Mouse (Mus musculus): ENCODE data around the gene Plbd1.

The Plbd1 gene

GRCm38 (mm10) chr6:136647455-136647861, 14.3 kb downstream of the Plbd1 start:
- no peak for DNase-seq

DNA sequence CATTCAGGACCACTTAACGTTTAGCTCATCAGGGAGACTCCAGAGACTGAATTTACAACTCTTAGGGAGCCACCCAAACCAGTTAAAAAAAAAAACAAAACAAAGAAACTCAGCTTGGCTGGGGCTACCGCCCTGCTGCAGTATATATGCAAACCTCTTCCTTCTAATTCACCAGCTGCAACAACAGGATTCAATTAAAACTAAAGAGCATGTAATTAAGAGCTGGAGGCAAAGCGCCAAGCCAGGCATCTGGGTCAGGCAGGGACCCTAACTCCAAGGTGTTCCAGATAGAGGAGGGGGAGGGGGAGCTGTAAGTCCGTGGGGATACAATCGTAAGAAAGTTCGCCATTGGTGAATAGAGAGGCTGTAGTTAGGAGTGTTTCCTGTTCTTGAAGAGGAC, 15.5 kb downstream of the Plbd1 start:
- no peak for DNase-seq

GRCm38 (mm10) chr6:136645754-136646153, 16.0 kb downstream of the Plbd1 start:
- DNase-seq = no peak

DNA sequence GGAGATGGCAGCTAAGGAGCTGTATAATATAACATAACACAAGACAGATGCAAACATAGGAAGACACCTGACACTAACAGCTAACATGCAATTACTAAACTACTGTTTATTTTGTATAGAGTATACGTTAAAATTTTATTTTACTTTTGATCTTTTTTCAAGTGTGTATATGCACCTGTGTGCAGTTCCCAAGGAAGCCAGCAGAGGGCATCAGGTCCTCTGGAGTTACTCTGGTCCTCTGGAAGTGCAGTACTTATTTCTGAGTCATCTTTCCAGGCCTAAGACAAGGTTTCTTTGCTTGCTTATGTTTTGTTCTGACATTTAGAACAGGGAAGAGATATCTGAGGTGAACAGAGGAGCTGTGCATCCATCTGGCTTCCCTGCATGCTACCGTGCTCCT, 17.6 kb downstream of the Plbd1 start:
- DNase-seq = no peak

- DNase-seq = no peak
Measured at GRCm38 (mm10) chr6:136634982-136635381, 26.7 kb downstream of the Plbd1 start.

DNA sequence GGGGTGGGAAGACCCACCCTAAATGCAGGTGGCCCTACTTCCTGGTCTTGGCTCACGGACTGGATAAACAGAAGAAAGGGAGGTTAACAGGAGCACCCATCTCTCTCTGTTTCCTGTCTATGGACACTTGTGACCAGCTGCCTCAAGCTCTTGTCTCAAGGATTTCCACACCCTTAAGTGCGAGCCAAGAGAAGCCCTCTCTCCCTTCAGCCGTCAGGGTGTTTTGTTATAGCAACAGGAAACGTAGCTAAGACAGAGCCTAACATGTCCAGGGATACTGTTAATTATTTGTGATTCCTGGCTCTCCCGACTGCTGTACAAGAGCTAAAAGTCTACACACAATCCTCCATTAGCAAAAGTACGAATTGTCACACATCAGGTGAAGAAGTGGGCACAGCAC, 28.0 kb downstream of the Plbd1 start:
- DNase-seq = no peak

DNA sequence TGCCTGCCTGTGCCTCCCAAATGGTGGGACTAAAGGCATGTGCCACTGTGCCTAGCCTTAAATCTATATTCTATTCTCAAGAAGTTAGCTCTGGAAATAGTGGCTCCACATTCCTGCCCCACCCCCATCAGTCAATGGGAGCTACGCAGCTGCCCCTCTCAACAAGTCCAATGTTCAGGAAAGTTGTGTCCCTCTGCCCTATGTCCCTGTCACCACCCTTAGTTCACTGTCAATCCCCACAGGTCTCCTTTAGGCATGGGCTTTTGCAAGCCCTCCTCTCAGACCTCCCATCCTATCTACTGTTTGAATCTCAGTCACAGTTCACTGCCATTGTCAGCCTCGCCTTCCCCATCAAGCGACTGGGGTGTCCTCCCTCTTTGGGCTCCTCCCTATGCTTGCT, 28.6 kb downstream of the Plbd1 start:
- DNase-seq = no peak

GRCm38 (mm10) chr6:136631945-136632534, 29.7 kb downstream of the Plbd1 start:
- DNase-seq = no peak

DNA sequence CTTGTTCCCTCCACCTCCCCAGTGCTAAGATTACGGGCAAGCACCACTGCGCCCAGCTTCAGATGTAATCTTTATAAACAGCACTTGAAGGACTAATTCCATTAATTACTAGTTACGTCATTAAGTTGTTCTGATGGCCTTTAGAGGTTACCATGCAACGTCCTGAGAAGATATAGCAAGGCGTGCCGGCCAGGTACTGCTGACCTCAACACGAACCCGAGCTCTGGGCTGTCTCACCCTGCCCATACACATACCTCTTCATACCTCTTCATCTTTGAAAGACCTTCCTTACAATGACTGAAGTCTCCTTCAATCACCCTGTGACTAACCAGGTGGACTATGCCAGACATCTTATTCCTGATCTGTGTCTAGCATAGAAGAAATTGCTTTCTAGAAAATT, 30.2 kb downstream of the Plbd1 start:
- no peak for DNase-seq

DNA sequence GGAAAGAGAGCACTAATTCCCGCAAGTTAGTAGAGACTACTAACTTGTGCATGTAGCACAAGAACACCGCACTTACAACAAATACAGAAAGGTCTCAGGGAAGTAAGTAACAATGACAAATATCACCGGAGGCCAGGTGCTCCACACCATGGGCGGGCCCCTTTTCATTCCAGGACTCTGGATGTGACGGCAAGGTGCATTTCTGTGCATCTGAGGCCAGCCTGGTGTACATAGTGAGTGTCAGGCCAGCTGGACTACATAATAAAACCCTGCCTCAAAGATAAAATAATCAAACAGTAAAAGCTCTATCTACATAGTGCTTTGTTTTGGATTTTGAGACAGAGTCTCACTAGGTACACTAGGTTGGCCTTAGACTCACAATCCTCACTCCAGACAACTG, 32.1 kb downstream of the Plbd1 start:
- no peak for DNase-seq

- no peak for DNase-seq
Measured at GRCm38 (mm10) chr6:136625421-136625820, 36.3 kb downstream of the Plbd1 start.

GRCm38 (mm10) chr6:136620361-136621139, 41.2 kb downstream of the Plbd1 start:
- DNase-seq = peak; percentile 85

- no peak for DNase-seq
Measured at GRCm38 (mm10) chr6:136614156-136614555, 47.6 kb downstream of the Plbd1 start.

DNA sequence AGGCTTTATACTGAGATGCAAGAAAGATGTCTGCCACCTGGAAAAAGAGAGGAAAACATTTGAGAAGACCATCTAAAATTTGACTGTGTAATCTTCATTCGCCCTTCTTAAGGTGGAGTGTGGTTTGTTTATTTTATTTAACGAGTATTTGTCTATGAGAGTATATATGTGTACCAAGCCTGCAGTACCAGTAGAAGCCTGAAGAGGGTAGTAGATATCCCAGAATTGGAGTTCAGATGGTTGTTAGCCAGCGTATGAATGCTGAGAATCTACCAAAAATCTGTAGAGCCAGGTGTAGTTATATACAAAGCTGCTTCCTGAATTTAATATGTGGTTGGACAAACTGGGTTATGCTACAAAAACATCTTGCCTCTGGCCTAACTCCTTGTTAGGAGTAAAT, 49.4 kb downstream of the Plbd1 start:
- DNase-seq = no peak

- DNase-seq = no peak
Measured at GRCm38 (mm10) chr6:136611351-136612215, 50.1 kb downstream of the Plbd1 start.

DNA sequence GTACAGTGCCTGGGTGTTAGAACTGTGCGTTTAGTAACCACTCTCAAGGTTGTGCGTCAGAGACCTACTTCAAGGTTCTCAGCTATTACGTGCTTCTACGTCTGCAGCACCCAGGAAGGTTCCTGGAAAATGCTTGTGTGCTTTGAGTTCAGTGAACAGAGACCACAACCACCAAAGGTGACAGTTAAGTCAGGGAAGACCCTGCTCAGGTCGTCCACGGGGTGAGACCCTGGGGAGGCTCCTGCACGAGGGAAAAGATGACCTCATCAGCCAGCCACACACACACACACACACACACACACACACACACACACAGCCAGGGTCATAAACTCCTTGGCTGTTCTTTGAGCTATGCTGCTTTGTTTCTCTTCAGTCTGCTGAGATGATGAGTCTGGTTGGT, 59.1 kb downstream of the Plbd1 start:
- DNase-seq = no peak

DNA sequence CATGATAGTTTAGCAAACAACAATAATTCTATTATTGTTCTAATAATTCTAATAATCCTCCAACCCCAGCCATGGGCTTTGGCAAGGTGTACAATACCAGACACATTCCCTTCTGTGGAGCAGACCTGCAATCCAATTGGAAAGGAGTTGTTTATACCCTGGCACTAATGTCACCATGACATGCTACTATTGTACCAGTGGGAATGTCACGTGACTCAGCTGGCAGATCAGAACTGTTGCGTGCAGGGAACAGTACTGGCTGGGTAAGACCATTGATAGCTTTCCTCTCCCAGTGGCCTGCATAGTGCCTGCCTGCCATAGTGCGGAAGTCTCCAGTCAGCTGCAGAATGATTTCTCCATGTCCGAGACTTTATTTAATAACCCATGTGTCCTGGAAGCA, 67.2 kb downstream of the Plbd1 start:
- DNase-seq = no peak

GRCm38 (mm10) chr6:136590739-136591138, 71.0 kb downstream of the Plbd1 start:
- no peak for DNase-seq

DNA sequence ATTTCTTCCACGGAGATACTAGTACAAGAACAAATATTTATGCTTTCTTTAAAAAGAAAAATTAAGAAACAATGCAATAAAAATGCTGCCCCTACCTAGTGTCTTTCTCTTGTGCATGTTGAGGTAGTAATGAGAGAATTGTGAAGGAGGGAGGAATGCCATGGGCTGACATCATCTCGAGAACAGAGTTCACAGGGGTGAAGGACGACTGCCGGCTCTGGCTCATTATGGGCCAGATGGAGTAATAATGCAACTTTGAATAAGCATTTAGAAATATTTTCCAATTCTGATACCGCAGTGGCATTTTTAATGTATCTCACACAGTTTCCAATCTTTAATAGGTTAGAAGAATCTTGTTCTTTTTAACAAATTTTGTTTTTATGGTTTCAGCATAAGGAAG, 95.7 kb downstream of the Plbd1 start:
- DNase-seq = no peak
